Mouse (Mus musculus): ENCODE results near the gene Farsb. TPM values are rescaled to one million over a fixed set of nuclear protein-coding genes. Genes with fewer than 3 reads are reported as not detected.

Gene Farsb
- total and polyA plus RNA-seq, 2 experiments from 2014 or later = 90.0 to 138 TPM

- no peaks in the 10 kb centered on the region for H3K4me1 ChIP-seq (ENCODE audit: insufficient read depth, low read length)
- no peak for TF ChIP-seq CTCF (IDR thresholded peaks at IDR 0.05)
- DNase-seq (ENCODE audit: low spot score) (no peak), ATAC-seq (ENCODE audit: low FRiP score) (no peak)
- H3K9ac ChIP-seq (replicated peaks; ENCODE audit: low read length, poor library complexity, severe bottlenecking) = no peak overlapping the region
- no peaks in the 10 kb centered on the region for H3K9me3 ChIP-seq (ENCODE audit: low read length)
- no peak overlapping the region for H3K4me2 ChIP-seq (ENCODE audit: low read depth, low read length, poor library complexity, severe bottlenecking)
- 44% methylated on average over 2 of the region's 2 CpGs for WGBS
- no peaks in the 10 kb centered on the region for H3K27me3 ChIP-seq (ENCODE audit: insufficient read depth, low read length)
- no peak overlapping the region for H3K4me3 ChIP-seq (ENCODE audit: low read depth, low read length)
- H3K36me3 ChIP-seq (ENCODE audit: insufficient read depth, low read length) = peaks cover 16% of the 10 kb centered on the region; the same call in 1 of the 2 replicates
- no peak overlapping the region for H3K27ac ChIP-seq (ENCODE audit: low read depth, low read length)
These were observed 66.1 kb downstream of the Farsb start for GRCm38 (mm10) chr1:78422576-78422975.

DNA sequence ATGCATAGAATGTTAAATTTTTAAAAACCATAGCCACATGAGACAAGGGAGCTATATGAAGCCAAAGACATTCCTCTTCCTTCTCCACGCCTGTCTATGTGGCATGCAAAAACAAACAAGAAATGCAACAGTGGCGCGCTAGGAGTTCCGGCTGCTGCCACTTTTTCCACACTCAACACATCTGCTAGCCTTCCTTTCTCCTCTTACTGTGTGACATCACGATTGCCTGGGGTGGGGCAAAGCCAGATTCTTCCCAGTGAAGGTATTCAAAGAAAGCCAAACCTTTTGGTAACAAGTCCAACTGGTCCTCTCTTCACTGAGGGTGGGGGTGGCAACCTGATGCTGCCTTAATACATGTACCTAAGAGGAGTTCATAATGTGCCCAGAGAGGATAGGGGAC, 66.9 kb downstream of the Farsb start:
- 98% methylated on average over 5 of the region's 5 CpGs for WGBS
- no peak for TF ChIP-seq CTCF (IDR thresholded peaks at IDR 0.05)
- Histone ChIP-seq H3K4me2 (ENCODE audit: low read depth, low read length, poor library complexity, severe bottlenecking) (no peak overlapping the region), H3K9ac (replicated peaks; ENCODE audit: low read length, poor library complexity, severe bottlenecking) (no peak overlapping the region), H3K36me3 (ENCODE audit: insufficient read depth, low read length) (peaks cover 16% of the 10 kb centered on the region; the same call in 1 of the 2 replicates), H3K27ac (ENCODE audit: low read depth, low read length) (no peak overlapping the region), H3K9me3 (ENCODE audit: low read length) (no peaks in the 10 kb centered on the region), H3K4me3 (ENCODE audit: low read depth, low read length) (no peak overlapping the region), H3K27me3 (ENCODE audit: insufficient read depth, low read length) (no peaks in the 10 kb centered on the region), H3K4me1 (ENCODE audit: insufficient read depth, low read length) (no peaks in the 10 kb centered on the region)
- ATAC-seq (ENCODE audit: low FRiP score) = no peak
- DNase-seq (ENCODE audit: low spot score) = no peak

- WGBS = 92% methylated on average over 6 of the region's 6 CpGs
These were observed 68.4 kb downstream of the Farsb start for GRCm38 (mm10) chr1:78420271-78420670.

DNA sequence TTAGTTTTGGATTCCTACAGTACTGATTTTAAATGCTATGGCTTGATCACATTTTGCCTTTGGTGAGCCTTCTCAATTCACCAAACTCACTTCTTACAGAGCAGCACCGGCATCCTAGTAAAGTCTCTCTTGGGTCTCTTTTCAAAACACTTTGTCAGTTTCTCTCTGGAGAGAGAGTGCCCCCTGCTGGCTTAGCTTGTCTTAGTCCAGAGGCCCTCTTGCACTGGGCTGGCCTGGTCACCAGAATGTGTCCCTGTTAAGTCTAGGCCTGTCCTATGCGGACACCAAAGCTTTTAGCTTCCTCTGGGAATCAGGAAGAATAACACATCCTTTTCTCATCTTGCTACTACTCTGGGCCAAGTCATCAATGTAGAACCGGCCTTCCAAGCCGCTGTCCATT, 69.1 kb downstream of the Farsb start:
- H3K4me3 ChIP-seq (ENCODE audit: low read depth, low read length) = no peak overlapping the region
- H3K4me1 ChIP-seq (ENCODE audit: insufficient read depth, low read length) = no peaks in the 10 kb centered on the region
- no peak overlapping the region for H3K4me2 ChIP-seq (ENCODE audit: low read depth, low read length, poor library complexity, severe bottlenecking)
- H3K9ac ChIP-seq (replicated peaks; ENCODE audit: low read length, poor library complexity, severe bottlenecking) = no peak overlapping the region
- 47% methylated on average over 4 of the region's 4 CpGs for WGBS
- DNase-seq (ENCODE audit: low spot score) (peak; percentile 85), ATAC-seq (ENCODE audit: low FRiP score) (no peak)
- no peaks in the 10 kb centered on the region for H3K27me3 ChIP-seq (ENCODE audit: insufficient read depth, low read length)
- TF ChIP-seq CTCF (IDR thresholded peaks at IDR 0.05) = peak; percentile 87
- no peak overlapping the region for H3K27ac ChIP-seq (ENCODE audit: low read depth, low read length)
- no peaks in the 10 kb centered on the region for H3K9me3 ChIP-seq (ENCODE audit: low read length)
- H3K36me3 ChIP-seq (ENCODE audit: insufficient read depth, low read length) = peaks cover 16% of the 10 kb centered on the region; the same call in 1 of the 2 replicates

More at GRCm38 (mm10) chr1:78420271-78420670, 68.4 kb downstream of the Farsb start:
- no peak overlapping the region for H3K9ac ChIP-seq (replicated peaks; ENCODE audit: low read length, poor library complexity, severe bottlenecking)
- peaks cover 16% of the 10 kb centered on the region; the same call in 1 of the 2 replicates for H3K36me3 ChIP-seq (ENCODE audit: insufficient read depth, low read length)
- ATAC-seq (ENCODE audit: low FRiP score) (no peak), DNase-seq (ENCODE audit: low spot score) (no peak)
- H3K27ac ChIP-seq (ENCODE audit: low read depth, low read length) = no peak overlapping the region
- no peaks in the 10 kb centered on the region for H3K4me1 ChIP-seq (ENCODE audit: insufficient read depth, low read length)
- TF ChIP-seq CTCF (IDR thresholded peaks at IDR 0.05) = no peak
- H3K27me3 ChIP-seq (ENCODE audit: insufficient read depth, low read length) = no peaks in the 10 kb centered on the region
- H3K4me2 ChIP-seq (ENCODE audit: low read depth, low read length, poor library complexity, severe bottlenecking) = no peak overlapping the region
- H3K9me3 ChIP-seq (ENCODE audit: low read length) = no peaks in the 10 kb centered on the region
- H3K4me3 ChIP-seq (ENCODE audit: low read depth, low read length) = no peak overlapping the region

- Histone ChIP-seq H3K36me3 (ENCODE audit: insufficient read depth, low read length) (peaks cover 12% of the 10 kb centered on the region; the same call in 1 of the 2 replicates), H3K4me1 (ENCODE audit: insufficient read depth, low read length) (no peaks in the 10 kb centered on the region), H3K4me3 (ENCODE audit: low read depth, low read length) (no peak overlapping the region), H3K4me2 (ENCODE audit: low read depth, low read length, poor library complexity, severe bottlenecking) (no peak overlapping the region), H3K9me3 (ENCODE audit: low read length) (no peaks in the 10 kb centered on the region), H3K27me3 (ENCODE audit: insufficient read depth, low read length) (no peaks in the 10 kb centered on the region), H3K9ac (replicated peaks; ENCODE audit: low read length, poor library complexity, severe bottlenecking) (no peak overlapping the region), H3K27ac (ENCODE audit: low read depth, low read length) (no peak overlapping the region)
- DNase-seq (ENCODE audit: low spot score) (no peak), ATAC-seq (ENCODE audit: low FRiP score) (no peak)
- no peak for TF ChIP-seq CTCF (IDR thresholded peaks at IDR 0.05)
- WGBS = 98% methylated on average over 9 of the region's 9 CpGs
These were observed 71.4 kb downstream of the Farsb start for GRCm38 (mm10) chr1:78417154-78417911.

- Histone ChIP-seq H3K9ac (replicated peaks; ENCODE audit: low read length, poor library complexity, severe bottlenecking) (no peak overlapping the region), H3K9me3 (ENCODE audit: low read length) (no peaks in the 10 kb centered on the region), H3K4me1 (ENCODE audit: insufficient read depth, low read length) (no peaks in the 10 kb centered on the region), H3K27ac (ENCODE audit: low read depth, low read length) (no peak overlapping the region), H3K27me3 (ENCODE audit: insufficient read depth, low read length) (no peaks in the 10 kb centered on the region), H3K4me2 (ENCODE audit: low read depth, low read length, poor library complexity, severe bottlenecking) (no peak overlapping the region), H3K36me3 (ENCODE audit: insufficient read depth, low read length) (no peaks in the 10 kb centered on the region), H3K4me3 (ENCODE audit: low read depth, low read length) (no peak overlapping the region)
- no peak for TF ChIP-seq CTCF (IDR thresholded peaks at IDR 0.05)
- 86% methylated on average over 5 of the region's 5 CpGs for WGBS
- ATAC-seq (ENCODE audit: low FRiP score) (no peak), DNase-seq (ENCODE audit: low spot score) (no peak)
These were observed 74.3 kb downstream of the Farsb start for GRCm38 (mm10) chr1:78414421-78414820.
